Mouse (Mus musculus) ES-E14 (cell line): ENCODE measurements around the gene Hist1h2be. TPM values are rescaled to one million over a fixed set of nuclear protein-coding genes. Genes with fewer than 3 reads are reported as not detected.
A peak's percentile ranks its signal among the peaks of the same experiment; 100 is the strongest.
"Not testable (repeated sequence)": the region's sequence is repeated elsewhere in the genome, so short reads cannot be mapped to it uniquely, and the experiment has no call there.

Source experiments
- DNase-seq: peaks from one replicate; pipeline ENCODE4 v3.0.0-alpha.2; 2013; ENCODE audit warnings: low read depth, low spot score
- H3K27ac ChIP-seq: 2 replicates; pipeline ENCODE4 v1.5.1; 2012; ENCODE audit warnings: low read depth, mild to moderate bottlenecking, low read length, moderate library complexity, mixed read lengths; ENCODE audit not compliant: poor library complexity, insufficient read depth, severe bottlenecking
- H3K36me3 ChIP-seq: 2 replicates; pipeline ENCODE4 v1.6.1; 2012; ENCODE audit warnings: mild to moderate bottlenecking, low read length, moderate library complexity, mixed read lengths; ENCODE audit not compliant: control insufficient read depth, poor library complexity, insufficient read depth, severe bottlenecking
- H3K4me1 ChIP-seq, 2 experiments: fragments of 150-350 bp in 1 of 2; sonication (generic) in 1 of 2; 2 replicates each; pipeline ENCODE4 v1.6.1; 2012; ENCODE audit warnings: low read length in 2 of 2, mild to moderate bottlenecking in 1 of 2, mixed read lengths in 1 of 2; ENCODE audit not compliant: control insufficient read depth in 2 of 2, insufficient read depth in 2 of 2, poor library complexity in 1 of 2
- H3K4me3 ChIP-seq, 2 experiments: fragments of 150-350 bp in 1 of 2; sonication (generic) in 1 of 2; 2 replicates each; pipeline ENCODE4 v1.5.1; 2012; ENCODE audit warnings: low read length in 2 of 2, low read depth in 1 of 2, mild to moderate bottlenecking in 1 of 2, mixed read lengths in 1 of 2; ENCODE audit not compliant: insufficient read depth in 1 of 2, poor library complexity in 1 of 2, severe bottlenecking in 1 of 2
- H3K9ac ChIP-seq: 2 replicates; pipeline ENCODE4 v1.6.1; 2012; ENCODE audit warnings: low read depth, mild to moderate bottlenecking, low read length, mixed read lengths; ENCODE audit not compliant: poor library complexity, insufficient read depth, severe bottlenecking
- H3K9me3 ChIP-seq: fragments of 150-350 bp; sonication (generic); 2 replicates; pipeline ENCODE4 v1.6.1; 2012; ENCODE audit warnings: low read depth, mild to moderate bottlenecking, low read length; ENCODE audit not compliant: control insufficient read depth, insufficient read depth
- CHD2 ChIP-seq: IDR thresholded peaks from 2 replicates; pipeline ENCODE4 v1.6.1; 2014; ENCODE audit warnings: mild to moderate bottlenecking, low read depth, low read length, inconsistent platforms
- HCFC1 ChIP-seq: IDR thresholded peaks from 2 replicates; pipeline ENCODE4 v1.6.1; 2012; ENCODE audit warnings: low read length, inconsistent platforms, borderline replicate concordance; ENCODE audit not compliant: insufficient read depth
- MAFK ChIP-seq: IDR thresholded peaks from 2 replicates; pipeline ENCODE4 v1.6.1; 2014; ENCODE audit warnings: mild to moderate bottlenecking, low read depth, low read length, inconsistent platforms; ENCODE audit not compliant: insufficient read depth
- ZC3H11A ChIP-seq: IDR thresholded peaks from 2 replicates; pipeline ENCODE4 v1.6.1; 2012; ENCODE audit warnings: low read depth, mild to moderate bottlenecking, inconsistent platforms, low read length, borderline replicate concordance
- ZNF384 ChIP-seq: IDR thresholded peaks from 2 replicates; pipeline ENCODE4 v1.6.1; 2012; ENCODE audit warnings: low read depth, low read length, inconsistent platforms
- in situ Hi-C, 2 experiments: fragments of 600-800 bp; cut with MboI; formaldehyde crosslinking; loops; one replicate each; pipeline ENCODE4 v1.15.1; 2025; ENCODE audit warnings: low sequenced_read_pairs in 2 of 2, inconsistent platforms in 1 of 2; ENCODE audit not compliant: unreplicated experiment in 2 of 2
- total RNA-seq: library from RNA; depleted of rRNA; stranded (reverse); fragments of 300-350 nt; gene quantifications from 2 replicates; pipeline ENCODE4 v1.2.3, GENCODE M21; 2012

Hist1h2be gene
- total RNA-seq, 1 experiment, result 195 TPM

- TF ChIP-seq ZC3H11A (no peak), HCFC1 (no peak), CHD2 (no peak), MAFK (no peak), ZNF384 (no peak)
- Histone ChIP-seq H3K36me3 (no peaks in the 10 kb centered on the region), H3K4me1 (peaks cover 7 to 13% of the 10 kb centered on the region in 2 experiments), H3K9me3 (no peaks in the 10 kb centered on the region), H3K9ac (no peak overlapping the region), H3K27ac (no peak overlapping the region), H3K4me3 (no peak overlapping the region)
- no peak for DNase-seq
- in situ Hi-C loops, result no loop called here
Measured at GRCm38 (mm10) chr13:23593051-23593770, 27.7 kb downstream of the Hist1h2be start.

GRCm38 (mm10) chr13:23592614-23593013 lies 28.3 kb downstream of the Hist1h2be start:
- no peak overlapping the region for H3K4me3 ChIP-seq
- H3K4me1 ChIP-seq, result peaks cover 7 to 13% of the 10 kb centered on the region in 2 experiments
- H3K27ac ChIP-seq, result no peak overlapping the region
- in situ Hi-C loops, result no loop called here
- H3K36me3 ChIP-seq, result no peaks in the 10 kb centered on the region
- no peak for DNase-seq
- H3K9me3 ChIP-seq, result no peaks in the 10 kb centered on the region
- TF ChIP-seq MAFK (no peak), HCFC1 (no peak), ZC3H11A (no peak), ZNF384 (no peak), CHD2 (no peak)
- H3K9ac ChIP-seq, result no peak overlapping the region

DNA sequence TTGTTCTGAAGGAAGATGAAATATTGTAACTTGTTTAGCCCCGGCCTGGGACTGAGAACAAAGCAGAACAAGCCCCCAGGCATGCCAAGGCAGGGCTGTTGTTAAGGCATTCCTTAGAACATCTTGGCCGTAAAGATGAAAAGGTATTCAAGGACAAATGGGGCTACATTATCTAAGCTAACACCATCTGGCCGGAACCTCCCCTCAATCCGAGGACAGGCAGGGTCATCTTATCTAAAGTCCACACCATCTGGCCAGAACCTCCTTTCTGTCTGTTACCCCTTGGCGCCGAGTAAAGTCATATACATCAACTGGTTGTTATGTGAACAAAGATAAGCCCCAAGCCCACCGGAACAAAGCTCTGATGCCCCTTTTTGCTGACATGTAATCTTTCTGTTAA lies 29.0 kb downstream of the Hist1h2be start:
- H3K4me1 ChIP-seq, result peaks cover 7 to 14% of the 10 kb centered on the region in 2 experiments
- H3K36me3 ChIP-seq, H3K9ac ChIP-seq, H3K4me3 ChIP-seq, H3K9me3 ChIP-seq, H3K27ac ChIP-seq, in situ Hi-C loops, DNase-seq: not testable (repeated sequence)

DNA sequence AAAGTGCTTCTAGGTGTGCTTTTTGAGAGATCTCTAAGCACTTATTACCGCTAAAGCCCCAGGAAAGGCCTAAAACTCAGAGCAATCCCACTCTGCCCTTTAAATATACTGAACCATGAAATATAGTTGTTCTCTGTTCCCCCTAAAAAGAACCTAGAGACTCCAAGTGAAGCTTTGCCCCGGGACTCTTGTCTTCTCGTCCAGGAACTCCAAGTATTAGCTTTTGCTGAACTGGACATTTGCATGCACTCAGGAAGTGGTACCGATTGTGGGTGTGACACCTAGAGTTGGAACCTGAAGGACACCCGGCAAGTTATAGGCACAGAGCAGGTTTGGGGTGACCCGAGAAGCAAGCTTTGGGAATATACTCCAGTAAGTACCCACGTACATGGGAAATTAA lies 29.7 kb downstream of the Hist1h2be start:
- Histone ChIP-seq H3K4me3 (no peak overlapping the region), H3K27ac (no peak overlapping the region), H3K9me3 (no peaks in the 10 kb centered on the region), H3K4me1 (peaks cover 6 to 14% of the 10 kb centered on the region in 2 experiments), H3K9ac (no peak overlapping the region), H3K36me3 (no peaks in the 10 kb centered on the region)
- DNase-seq, result no peak
- no peak for TF ChIP-seq ZC3H11A
- TF ChIP-seq HCFC1, result no peak
- no peak for TF ChIP-seq MAFK
- TF ChIP-seq CHD2, result no peak
- no peak for TF ChIP-seq ZNF384
- in situ Hi-C loops, result no loop called here

DNA sequence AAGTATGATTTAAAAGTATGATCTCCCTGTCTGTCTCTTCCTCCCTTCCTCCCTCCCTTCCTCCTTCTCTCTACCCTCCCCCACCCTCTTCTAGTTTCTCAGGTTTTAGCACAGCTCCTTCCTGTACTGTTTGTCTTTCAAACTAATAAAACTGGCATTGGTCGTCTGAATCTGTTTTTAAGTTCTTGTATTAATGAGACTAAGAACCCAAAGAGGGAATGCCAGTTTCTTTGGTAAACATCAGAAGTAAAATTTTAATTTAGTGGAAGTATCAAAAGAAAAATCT lies 34.0 kb downstream of the Hist1h2be start:
- H3K9ac ChIP-seq, result peak overlapping the region; percentile 93
- no peaks in the 10 kb centered on the region for H3K36me3 ChIP-seq
- H3K9me3 ChIP-seq, result no peaks in the 10 kb centered on the region
- H3K4me1 ChIP-seq, result peaks cover 0 to 10% of the 10 kb centered on the region in 2 experiments; a peak in 2 of 4 replicates
- peak overlapping the region; percentile 55 to 65 for H3K4me3 ChIP-seq
- no peak for DNase-seq
- in situ Hi-C loops, result no loop called here
- peak overlapping the region; percentile 99; the same call in 1 of the 2 replicates for H3K27ac ChIP-seq
- TF ChIP-seq ZC3H11A, result no peak
- no peak for TF ChIP-seq HCFC1
- no peak for TF ChIP-seq MAFK
- TF ChIP-seq ZNF384, result no peak
- no peak for TF ChIP-seq CHD2
